Mouse (Mus musculus): ENCODE results near the gene AI464131.
"Not testable (repeated sequence)": the region's sequence is repeated elsewhere in the genome, so short reads cannot be mapped to it uniquely, and the experiment has no call there.

The AI464131 gene

DNA sequence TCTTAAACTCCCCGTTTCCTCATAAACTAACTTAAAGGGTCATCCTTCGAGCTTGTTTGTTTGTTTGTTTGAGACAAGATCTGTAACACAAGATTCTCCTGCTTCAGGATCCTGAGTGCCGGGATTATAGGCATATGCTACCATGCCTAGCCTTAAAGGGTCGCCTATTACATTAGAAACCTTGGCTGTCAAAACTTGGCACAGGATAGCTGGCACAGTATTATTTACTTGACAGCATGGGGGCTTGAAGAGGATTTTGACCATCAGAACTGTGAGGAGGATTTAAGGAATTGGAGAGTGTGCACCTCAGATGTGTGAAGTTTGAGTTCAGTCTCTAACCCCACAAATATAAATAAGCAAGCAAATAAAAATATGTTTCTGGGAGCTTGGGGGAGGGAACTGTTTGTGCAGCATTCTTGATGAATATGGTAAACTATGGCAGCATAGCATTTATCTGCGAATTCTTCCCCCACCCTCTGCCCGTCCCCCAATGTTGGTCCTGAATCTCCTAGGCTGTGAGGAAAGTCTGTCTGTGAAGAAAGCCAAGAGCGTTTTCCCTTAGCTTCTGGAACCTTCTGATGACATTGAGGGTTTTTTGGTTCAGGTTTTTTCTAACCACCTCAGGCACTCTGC is 32.7 kb downstream of the AI464131 start:
- no peak for DNase-seq (ENCODE audit: low spot score in 2 of 2)

DNA sequence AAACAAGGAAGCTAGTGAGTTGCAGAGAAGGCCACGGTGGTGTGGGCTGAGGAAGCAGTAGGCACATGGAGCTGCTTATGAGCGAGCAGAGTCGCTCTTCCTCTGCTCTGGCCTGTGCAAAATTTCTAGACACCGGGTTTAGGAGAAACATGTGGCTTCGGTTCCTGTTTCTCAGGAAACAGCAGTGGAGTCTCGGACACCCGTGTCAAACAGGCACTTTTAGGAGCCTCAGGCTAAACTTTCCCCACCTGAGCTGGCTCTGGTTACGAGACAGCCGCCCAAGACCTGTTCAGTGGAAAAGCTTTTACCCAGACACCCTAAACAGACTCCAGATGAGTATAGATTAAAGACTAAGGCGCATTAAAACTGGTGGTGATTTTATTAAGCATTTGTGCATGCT is 33.7 kb downstream of the AI464131 start:
- DNase-seq (ENCODE audit: low spot score in 2 of 2), result no peak

DNA sequence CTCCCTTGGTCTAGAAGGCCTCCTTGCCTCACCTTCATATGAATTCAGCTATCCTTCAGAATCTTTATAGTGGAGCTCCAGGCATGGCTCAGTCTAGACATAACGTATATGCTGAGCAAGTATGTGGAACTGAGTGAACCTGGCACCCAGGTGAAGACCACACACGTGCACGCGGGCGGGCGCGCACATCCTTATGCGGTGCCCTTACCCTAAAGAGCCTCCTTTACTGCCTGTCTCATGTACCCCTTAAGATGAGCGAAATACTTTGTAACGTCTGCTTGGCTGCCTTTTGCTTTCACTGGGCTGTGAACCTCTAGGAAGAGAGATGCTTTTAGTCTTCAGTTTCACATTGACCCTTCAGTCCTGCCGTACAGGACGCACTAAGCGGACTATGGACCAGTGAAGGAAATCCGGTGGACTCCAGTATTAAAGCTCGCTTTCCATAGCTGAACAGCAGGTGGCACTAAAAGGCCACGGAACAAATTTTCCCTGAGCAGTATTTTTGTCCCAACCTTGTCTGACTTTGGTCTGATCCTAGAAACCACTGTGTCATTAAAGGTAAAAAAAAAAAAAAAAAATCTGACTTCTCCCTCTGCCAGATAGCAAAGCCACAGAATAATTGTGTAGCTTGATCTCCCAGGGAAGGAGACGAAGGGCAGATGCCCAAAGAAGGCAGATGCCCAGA is 34.3 kb downstream of the AI464131 start:
- peak; percentile 48 to 58 for DNase-seq (ENCODE audit: low spot score in 2 of 2)

DNA sequence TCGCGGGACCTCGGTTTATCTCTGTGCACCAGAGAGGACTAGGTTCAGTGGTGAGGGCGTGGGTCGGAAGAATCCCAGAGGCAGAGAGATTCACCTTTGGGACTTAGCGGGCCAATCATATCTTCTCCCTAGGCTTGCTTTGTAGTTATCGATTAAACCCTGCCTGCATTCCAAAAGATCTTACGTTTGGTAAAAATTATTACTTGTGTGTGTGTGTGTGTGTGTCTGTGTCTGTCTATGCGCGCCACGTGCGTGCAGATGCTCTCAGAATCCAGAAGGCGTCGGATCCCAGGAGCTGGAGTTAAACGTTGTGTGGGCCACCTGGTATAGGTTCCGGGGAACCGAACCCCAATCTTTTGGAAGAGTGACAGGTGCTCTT is 37.6 kb downstream of the AI464131 start:
- no peak for DNase-seq (ENCODE audit: low spot score in 2 of 2)

DNA sequence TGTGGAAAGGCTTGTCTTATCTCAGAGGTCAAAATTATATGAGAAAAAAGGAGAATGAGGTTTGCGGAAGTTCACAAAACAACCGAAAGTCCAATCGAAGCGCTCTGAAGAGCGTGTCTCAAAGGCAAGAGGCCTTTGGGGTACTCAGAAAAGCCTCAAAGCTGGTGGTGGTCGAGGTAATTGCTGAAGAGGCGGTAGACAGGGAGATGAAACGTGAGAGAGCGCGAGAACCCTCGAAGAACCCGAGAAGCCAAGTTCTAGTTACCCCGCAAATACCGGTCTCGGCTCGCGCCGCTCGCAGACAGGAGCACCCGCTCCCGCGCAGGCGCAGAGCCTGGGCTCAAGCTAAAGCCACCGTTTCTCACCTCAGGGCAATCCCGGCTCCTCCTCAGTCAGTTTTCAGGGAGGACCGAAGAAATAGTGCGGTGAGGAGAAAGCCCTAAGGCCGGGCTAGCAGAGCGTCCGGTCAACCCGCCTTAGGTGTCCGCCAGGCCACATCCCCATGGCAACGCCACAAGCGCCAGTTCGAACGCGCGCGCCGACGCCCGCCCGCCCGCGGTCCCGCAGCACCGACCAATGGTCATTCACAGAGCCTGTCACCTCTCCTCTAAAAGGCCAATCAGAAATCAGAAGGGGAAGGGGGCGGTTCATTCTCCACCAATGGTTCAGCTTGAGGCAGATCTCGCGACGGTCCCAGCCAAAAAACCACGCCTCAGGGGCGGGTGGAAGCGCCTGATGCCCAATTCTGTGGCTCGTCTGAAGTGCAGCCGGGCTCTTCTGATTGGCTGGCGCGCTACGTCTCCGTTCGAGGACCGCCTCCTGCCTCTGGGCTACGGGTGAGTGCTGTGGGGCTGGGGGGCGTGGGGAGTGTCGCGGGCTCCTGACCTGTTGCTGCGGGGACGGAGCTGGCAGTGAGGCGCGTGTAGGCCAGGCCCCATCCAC is 38.3 kb downstream of the AI464131 start, which contains the start of the genes Kif24 and Nudt2:
TSS of gene Kif24 (minus strand) at position 543 of the 942 bp plus-strand sequence.
TSS of gene Nudt2 (plus strand) at position 807 of the 942 bp plus-strand sequence.
- DNase-seq (ENCODE audit: low spot score in 2 of 2), result peak; percentile 95 to 98

DNA sequence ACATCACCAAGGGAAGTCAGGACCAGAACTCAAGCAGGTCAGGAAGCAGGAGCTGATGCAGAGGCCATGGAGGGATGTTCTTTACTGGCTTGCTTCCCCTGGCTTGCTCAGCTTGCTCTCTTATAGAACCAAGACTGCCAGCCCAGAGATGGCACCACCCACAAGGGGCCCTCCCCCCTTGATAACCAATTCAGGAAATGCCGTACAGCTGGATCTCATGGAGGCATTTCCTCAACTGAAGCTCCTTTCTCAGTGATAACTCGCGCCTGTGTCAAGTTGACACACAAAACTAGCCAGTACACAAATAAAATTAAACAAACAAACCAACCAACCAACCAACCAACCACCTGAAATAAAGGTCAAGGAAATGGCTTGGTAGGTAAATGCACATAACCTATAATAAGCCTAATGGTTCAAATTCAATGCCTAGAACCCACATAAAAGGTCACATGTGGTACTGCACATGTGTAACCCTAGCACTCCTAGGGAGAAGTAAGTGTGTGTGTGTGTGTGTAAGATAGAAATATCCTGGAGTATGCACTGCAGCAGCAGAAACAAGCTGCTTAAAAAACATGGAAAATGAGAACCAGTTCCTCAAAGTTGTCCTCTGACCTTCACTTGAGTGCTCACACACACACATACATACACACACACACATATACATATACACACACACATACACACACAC is 39.7 kb downstream of the AI464131 start:
- DNase-seq (ENCODE audit: low spot score in 2 of 2), result not testable (repeated sequence)

DNA sequence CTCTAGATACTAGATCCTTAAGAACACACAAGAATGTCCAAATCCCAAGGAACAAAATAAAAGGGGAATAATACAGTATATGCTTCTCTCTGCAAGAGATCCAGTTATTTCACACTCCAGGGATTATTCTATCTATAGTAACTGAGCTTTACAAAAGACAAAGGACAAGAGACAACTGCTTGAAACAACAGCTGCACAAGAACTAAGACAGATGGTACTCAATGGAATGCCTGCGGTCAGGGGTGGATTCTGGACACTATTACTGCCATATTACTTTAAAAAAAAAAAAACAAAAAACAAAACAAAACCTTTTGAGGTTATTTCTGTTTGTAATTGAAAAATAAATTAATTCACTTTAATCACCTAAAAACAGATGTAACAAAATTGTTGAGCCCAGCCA is 42.2 kb downstream of the AI464131 start:
- DNase-seq (ENCODE audit: low spot score in 2 of 2), result no peak

DNA sequence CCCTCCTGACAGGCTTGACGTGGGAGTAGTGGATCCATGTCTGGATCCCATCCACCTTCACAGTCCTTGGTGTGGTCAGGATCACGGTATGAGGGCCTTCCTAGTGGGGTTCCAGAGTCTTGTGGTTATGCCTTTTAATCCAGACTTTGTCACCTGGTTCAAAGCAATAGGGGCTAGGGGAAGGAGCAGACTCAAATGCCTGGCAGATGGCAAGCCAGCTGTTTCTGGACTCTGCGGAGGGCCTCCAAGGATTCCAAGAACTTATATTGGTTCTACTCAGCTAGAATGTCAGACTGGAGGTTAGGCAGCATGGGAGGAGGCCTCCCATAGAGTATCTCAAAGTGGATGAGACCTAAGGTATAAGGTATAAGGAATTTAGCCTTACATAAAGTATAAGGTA is 55.3 kb downstream of the AI464131 start:
- no peak for DNase-seq (ENCODE audit: low spot score in 2 of 2)
